Mouse (Mus musculus) gastrocnemius, adult 2 months (tissue): ENCODE measurements around the gene Gm19935. TPM values are rescaled to one million over a fixed set of nuclear protein-coding genes. Genes with fewer than 3 reads are reported as not detected.

Experiments
- DNase-seq: peaks from one replicate; pipeline ENCODE4 v3.0.0; 2022
- H3K27ac ChIP-seq: fragments of 200-600 bp; 2 replicates; pipeline ENCODE4 v1.8.1; 2022; ENCODE audit warnings: mild to moderate bottlenecking
- H3K4me3 ChIP-seq: fragments of 200-600 bp; 2 replicates; pipeline ENCODE4 v1.8.1; 2022; ENCODE audit warnings: mild to moderate bottlenecking, moderate library complexity
- CTCF ChIP-seq: fragments of 200-600 bp; IDR thresholded peaks from 2 replicates; pipeline ENCODE4 v1.8.1; 2022; ENCODE audit warnings: antibody characterized with exemption, mild to moderate bottlenecking, moderate library complexity
- intact Hi-C: fragments of 180-260 bp; cut with DNase I; formaldehyde crosslinking; loops from one replicate; pipeline ENCODE4 v1.15.1; 2025
- total RNA-seq, 2 experiments: library from RNA; stranded (reverse); gene quantifications; 2 replicates each; pipeline ENCODE4 v1.2.3; 2021

Gene Gm19935
- total RNA-seq, 2 experiments from 2014 or later = not detected

DNA sequence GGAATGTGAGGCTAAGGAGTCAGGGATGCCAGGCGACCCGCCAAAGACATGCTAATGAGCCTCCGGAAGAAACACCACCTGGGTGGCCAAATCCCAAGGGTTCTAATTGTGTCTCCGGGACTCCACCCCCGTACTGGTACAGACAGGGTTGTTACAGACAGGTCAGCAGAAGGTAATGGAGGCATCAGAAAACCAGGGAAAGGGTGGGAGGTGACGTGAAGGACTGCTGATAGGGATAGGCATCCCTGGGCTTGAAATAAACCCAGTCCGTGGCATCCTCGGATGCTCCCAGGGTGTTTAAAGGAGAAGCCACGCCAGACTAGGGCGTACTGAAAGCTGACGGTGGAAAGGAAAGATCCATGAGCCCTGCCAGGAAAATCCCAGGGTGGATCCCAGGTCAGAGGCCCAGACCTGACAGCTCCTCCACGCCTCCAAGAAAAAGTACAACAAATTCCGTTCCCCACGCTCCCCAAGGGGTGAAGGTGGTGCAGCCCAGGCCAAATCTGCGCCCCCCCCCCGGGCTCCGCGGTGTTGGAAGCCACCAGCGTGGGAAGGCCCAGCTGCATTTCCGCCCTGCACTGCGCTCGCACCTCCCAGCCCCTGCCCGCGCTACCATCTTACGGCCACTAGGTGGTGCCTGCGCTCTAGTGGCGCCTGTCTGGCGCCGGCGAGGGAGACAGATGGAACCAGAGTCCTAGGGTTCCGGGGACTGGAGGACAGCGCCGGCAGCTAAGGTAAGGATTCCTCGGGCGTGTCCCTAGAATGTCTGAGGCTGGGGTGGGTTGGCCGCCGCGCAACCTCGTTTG lies 11.2 kb upstream of the Gm19935 start, which contains the start of gene Chd9:
Gene Chd9, plus strand, starts transcription at position 172 of the 806 bp plus-strand sequence.
- peak within 1 kb of the TSS; percentile 93 for H3K27ac ChIP-seq
- H3K4me3 ChIP-seq = peak within 1 kb of the TSS; percentile 71
- DNase-seq = peak; percentile 97
- intact Hi-C loops = loop anchor here (1.0 to 2.0 kb wide), 4 partner anchors 48 to 191 kb away; no protein-coding TSS in a partner anchor
- no peak; the same call in 1 of the 2 replicates for TF ChIP-seq CTCF

GRCm38 (mm10) chr8:90825459-90825871 lies 8.3 kb upstream of the Gm19935 start:
- Histone ChIP-seq H3K4me3 (no peak overlapping the region), H3K27ac (no peak overlapping the region)
- no peak for TF ChIP-seq CTCF
- intact Hi-C loops = no loop called here
- no peak for DNase-seq

- Histone ChIP-seq H3K27ac (no peak overlapping the region), H3K4me3 (peak overlapping the region; percentile 29; the same call in 1 of the 2 replicates)
- DNase-seq = no peak
- intact Hi-C loops = no loop called here
- no peak for TF ChIP-seq CTCF
These were observed 5.2 kb upstream of the Gm19935 start for GRCm38 (mm10) chr8:90822443-90822842.

GRCm38 (mm10) chr8:90820321-90820696 lies 3.1 kb upstream of the Gm19935 start:
- no peak overlapping the region for H3K27ac ChIP-seq
- TF ChIP-seq CTCF = no peak
- H3K4me3 ChIP-seq = no peak overlapping the region
- intact Hi-C loops = no loop called here
- no peak for DNase-seq

- no peak for TF ChIP-seq CTCF
- intact Hi-C loops = no loop called here
- peak; percentile 59 for DNase-seq
- Histone ChIP-seq H3K27ac (peak overlapping the region; percentile 48), H3K4me3 (no peak overlapping the region)
These were observed 2.5 kb upstream of the Gm19935 start for GRCm38 (mm10) chr8:90819561-90820320.

GRCm38 (mm10) chr8:90816061-90816882 lies 921 bp downstream of the Gm19935 start:
- H3K27ac ChIP-seq = no peak overlapping the region; the same call in 1 of the 2 replicates
- no peak for DNase-seq
- intact Hi-C loops = no loop called here
- no peak overlapping the region; the same call in 1 of the 2 replicates for H3K4me3 ChIP-seq
- TF ChIP-seq CTCF = no peak

- intact Hi-C loops = no loop called here
- H3K27ac ChIP-seq = no peak overlapping the region
- peak; percentile 20; the same call in 1 of the 2 replicates for TF ChIP-seq CTCF
- H3K4me3 ChIP-seq = no peak overlapping the region
- DNase-seq = no peak
These were observed 3.4 kb downstream of the Gm19935 start for GRCm38 (mm10) chr8:90813602-90814320.

- intact Hi-C loops = no loop called here
- no peak for TF ChIP-seq CTCF
- DNase-seq = no peak
- Histone ChIP-seq H3K27ac (no peak overlapping the region), H3K4me3 (no peak overlapping the region)
These were observed 17.7 kb downstream of the Gm19935 start for GRCm38 (mm10) chr8:90799473-90799872.

DNA sequence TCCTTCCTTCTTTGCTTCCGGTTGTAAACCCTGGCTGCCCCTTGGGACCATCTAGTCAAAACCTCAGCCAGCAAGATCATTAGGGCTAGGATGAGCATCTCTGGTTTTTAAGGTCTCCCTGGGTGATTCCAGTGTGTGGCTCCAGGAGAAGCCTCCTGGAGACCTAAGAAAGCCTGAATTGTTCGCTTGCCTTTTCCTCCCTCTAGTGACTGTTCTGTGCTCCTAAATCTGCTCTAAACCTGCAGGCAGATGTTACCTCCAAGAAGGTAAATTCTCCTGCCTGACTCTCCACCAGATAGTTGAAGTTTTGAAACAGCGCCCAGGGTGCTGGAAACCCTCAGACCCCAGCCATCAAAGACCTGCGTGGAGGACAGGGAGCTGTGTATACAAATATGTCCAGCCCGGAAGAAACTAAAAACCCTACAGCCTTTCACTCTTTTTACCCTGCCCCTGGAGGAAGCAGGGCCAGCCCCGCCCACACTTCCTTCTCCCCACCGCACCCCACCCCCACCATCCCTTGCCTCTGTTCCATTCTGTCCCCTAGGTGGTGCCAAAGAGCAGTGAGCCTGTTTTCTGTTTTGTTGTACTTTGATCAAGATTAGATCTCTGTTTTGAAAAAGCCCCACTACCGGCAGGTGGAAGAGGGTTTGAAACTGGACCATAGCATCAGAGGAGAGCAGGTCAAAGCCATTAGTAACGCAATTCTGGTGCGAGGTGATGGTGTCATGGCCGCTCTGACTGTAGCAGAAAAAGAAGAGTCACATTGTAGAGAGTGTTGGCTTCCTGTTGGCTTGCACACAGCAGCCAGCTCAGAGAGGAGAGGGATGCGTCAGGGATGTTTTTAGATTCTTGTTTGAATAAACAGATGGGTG lies 22.0 kb downstream of the Gm19935 start:
- intact Hi-C loops = loop anchor here (1.0 to 5.0 kb wide), 2 partner anchors 225 to 943 kb away; no protein-coding TSS in a partner anchor
- peak overlapping the region; percentile 64 for H3K4me3 ChIP-seq
- DNase-seq = peak; percentile 78
- peak overlapping the region; percentile 72 for H3K27ac ChIP-seq
- TF ChIP-seq CTCF = peak; percentile 70

GRCm38 (mm10) chr8:90793710-90794109 lies 23.5 kb downstream of the Gm19935 start:
- peak; percentile 77 for DNase-seq

More at GRCm38 (mm10) chr8:90793710-90794109, 23.5 kb downstream of the Gm19935 start:
- Histone ChIP-seq H3K4me3 (no peak overlapping the region), H3K27ac (no peak overlapping the region)
- intact Hi-C loops = loop anchor here (1.0 to 5.0 kb wide), 2 partner anchors 792 to 941 kb away; no protein-coding TSS in a partner anchor
- TF ChIP-seq CTCF = no peak; the same call in 1 of the 2 replicates
